Mouse (Mus musculus): ENCODE measurements at regions not wholly inside any gene's neighbourhood (a gene's known extent, or its start where the extent isn't known, plus 50 kb on each side); places are given as distances from the start of the nearest gene placed in this dataset.

GRCm38 (mm10) chr1:136680173-136680572 is 55.5 kb downstream of the Zfp281 start:
- no peak for TF ChIP-seq CTCF (IDR thresholded peaks at IDR 0.05)
- TF ChIP-seq EP300 (IDR thresholded peaks at IDR 0.05): no peak

Measured in lung, postnatal 0 days (tissue).